Mouse (Mus musculus) left cerebral cortex, adult 9 months (tissue): ENCODE results near the gene Nt5dc3.
A peak's percentile ranks its signal among the peaks of the same experiment; 100 is the strongest.

Experiments used
- DNase-seq, 2 experiments: peaks; one replicate each; pipeline ENCODE4 v3.0.0; 2022; ENCODE audit warnings: low spot score in 2 of 2

Nt5dc3 gene

DNA sequence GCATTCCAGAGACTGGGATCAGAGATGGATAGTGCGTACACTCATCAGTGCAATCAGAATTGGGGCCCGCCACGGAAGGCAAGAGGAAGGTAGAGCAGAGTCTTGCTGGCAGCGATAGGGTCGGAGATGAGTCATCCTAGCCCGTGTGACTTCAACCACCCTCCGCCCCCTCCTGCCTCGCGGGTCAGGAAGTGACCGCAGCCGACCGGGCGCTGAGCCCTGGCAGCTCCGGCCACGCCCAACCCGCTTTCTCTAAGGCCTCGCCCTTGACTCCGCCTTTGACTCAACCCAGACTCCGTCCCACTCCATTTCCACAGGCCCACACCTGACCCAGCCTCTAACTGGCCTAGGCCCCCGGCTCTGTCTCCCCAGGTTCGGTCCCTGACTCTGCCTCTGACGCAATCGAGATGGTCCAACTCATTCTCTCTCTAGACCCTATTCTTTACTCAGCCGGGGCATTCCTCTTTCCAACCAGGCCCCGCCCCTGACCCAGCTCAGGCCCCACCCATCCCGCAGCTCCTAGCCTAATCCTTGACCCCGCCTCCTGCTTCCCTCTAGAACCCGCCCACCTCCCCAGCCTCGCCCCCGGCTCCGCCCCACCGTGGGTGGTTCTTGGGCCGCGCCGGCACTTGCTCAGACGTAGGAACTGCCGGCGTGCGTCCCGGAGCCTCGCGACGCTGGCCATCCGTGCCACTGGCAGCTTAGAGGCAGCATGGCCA, at the start of gene Nt5dc3:
Gene Nt5dc3, plus strand, starts transcription at position 608 of the 719 bp plus-strand sequence.
- DNase-seq = peak; percentile 87 to 92

DNA sequence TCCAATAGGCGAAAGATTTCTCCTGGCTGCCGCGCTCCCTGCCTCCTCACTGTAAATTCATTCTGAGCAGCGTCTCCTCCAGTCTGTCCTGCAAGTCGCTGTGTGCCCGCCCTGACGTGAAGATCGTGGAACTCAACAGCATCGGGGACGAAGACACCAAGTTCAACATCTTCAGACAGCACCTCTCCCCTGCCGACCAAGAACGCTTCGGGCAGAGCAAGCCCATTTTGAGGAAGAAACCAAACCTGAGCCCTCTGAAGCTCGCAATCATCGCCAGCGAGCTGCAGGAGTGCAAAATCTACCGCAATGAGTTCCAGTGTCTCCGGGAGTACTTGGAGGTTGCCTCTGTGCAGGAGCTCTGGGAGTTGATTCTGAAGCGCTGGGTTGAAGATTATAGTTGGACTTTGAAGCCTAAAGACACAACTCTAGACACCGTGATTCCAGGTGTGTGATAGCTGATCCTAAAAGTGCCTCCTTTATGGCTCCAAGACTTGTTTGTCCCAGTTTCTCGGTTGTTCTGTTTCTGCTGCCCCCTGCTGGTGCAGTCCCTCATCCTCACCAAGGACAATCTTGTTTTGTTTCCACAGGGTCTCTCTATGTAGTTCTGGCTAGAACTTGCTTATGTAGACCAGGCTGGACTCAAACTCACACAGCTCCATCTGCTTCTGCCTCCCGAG, 47.8 kb upstream of the Nt5dc3 start:
- peak in 1 of 2 experiments; percentile 90 for DNase-seq

- DNase-seq = no peak
Measured at GRCm38 (mm10) chr10:86731500-86731863, 47.3 kb upstream of the Nt5dc3 start.

DNA sequence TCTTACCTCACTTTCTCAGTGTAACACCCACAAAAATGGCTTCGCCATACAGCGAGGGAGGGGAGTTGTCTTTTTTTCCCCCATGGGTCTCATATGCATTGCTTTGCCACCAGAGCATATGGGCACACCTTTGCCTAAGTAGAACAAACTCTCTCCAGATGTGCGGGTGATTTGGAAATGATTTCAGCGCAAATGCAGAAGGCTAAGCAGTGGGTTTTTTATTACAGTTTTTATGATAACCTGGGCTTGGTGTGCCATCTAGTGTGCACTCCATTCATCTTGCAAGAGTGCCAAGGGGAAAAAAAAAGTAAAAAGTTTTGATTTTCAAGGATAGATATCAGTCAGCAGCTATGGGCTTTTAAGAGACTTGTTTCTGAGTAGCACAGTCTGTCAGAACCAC, 43.8 kb upstream of the Nt5dc3 start:
- no peak for DNase-seq

- DNase-seq = no peak
Measured at GRCm38 (mm10) chr10:86742918-86743317, 35.9 kb upstream of the Nt5dc3 start.

- no peak for DNase-seq
Measured at GRCm38 (mm10) chr10:86744306-86744705, 34.5 kb upstream of the Nt5dc3 start.

GRCm38 (mm10) chr10:86755816-86756502, 22.8 kb upstream of the Nt5dc3 start:
- no peak for DNase-seq

DNA sequence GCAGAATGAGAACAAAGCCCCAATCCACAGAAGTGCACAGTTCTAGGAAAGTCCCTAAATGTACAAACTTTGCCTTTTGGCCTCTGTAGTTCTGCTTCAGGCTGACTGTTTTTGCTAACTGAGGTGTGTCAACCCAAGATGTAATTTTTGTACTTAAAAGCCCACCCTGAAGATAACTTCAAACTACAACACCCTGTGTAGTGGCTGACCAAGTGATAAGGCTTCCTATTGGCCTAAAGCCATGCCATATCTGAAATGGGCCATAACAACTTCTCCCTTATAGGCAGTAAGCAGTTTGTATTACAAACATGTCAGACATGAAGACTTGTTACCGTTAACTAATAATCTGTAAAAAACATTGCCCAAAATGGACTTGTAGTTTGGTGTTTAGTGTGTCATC, 21.1 kb upstream of the Nt5dc3 start:
- no peak for DNase-seq

DNA sequence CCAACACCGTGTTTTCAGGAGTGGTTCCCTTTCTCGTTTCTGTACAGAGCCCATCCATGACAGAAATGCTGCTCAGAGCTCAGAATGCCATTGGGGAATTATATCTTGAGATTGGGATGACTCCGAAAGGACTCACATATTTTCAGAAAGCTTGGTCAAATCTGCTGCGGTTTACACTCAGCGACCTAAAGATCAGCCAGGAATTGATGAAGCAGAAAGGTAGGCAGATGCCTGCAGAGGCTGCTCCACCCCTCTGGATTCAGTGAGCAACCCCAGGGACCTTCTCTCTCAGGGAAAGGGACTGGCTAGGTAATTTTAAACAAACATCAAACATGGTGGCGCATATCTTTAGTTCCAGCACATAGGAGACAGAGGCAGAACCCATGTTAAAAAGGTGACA, 20.6 kb upstream of the Nt5dc3 start:
- no peak for DNase-seq

DNA sequence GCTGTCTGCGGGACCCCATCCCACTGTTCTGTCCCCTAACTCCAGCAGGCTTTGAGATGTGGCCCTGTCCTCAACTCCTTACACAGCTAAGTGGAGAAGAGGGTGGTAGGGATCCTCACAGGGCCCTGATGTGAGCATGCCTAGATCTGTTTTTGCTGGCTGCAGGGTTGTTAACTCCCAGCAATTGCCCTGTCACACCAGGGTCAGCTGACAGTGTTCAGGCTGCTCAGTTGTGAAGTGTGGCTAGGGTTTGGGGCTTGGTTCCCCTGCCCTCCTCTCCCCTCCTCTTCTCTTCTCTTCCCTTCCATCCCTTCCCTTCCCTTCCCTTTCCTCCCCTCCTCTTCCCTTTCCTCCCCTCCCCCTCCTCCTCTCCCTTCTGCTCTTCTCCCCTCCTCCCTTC, 17.6 kb upstream of the Nt5dc3 start:
- DNase-seq = no peak

DNA sequence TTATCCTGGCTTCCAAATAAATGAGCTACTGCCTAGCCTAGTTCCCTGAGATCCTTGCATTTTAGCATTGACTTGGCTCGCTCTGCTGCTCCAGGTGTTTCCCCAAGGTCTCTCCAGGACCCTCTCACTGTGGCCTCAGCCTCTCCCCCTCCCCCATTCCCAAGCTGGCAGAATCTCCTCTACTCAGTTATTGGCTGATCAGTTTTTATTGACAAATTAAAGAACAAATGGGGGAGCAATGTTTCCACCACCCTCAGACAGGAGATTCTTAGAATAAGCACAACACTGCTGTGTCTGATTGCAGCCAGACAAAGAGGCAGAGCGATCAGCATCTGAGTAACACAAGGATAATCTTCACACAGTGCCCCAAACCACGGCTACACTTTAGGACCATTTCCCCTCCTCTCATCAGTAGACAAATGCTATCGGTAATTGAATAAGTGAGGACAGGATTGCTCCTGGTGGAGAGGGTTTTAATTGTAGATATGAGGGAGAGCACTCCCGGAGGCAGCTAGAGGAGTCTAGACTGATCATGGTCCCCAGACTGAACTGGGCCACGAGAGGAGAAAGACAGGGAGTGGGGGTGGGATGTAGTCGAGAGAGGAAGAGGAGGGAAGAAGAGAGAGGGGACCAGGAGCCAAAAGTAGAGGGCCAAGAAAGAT, 17.0 kb upstream of the Nt5dc3 start:
- DNase-seq = no peak

DNA sequence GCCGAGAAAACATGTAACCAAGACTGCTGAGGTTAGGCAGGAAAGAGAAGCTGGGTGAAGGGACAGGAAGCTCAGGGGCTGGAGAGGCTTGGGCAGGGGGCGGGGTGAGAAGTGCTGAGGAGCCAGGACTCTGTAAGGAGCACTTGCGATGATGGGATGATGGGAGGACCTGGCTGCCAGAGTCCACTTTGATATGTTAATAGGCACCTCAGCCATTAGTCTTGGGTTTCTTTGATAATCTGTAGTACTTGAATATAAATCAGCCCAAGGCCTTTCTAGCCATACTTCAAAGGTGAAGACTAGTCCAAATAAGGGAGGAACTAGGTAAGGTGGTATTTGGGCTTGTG, 16.4 kb upstream of the Nt5dc3 start:
- DNase-seq = no peak

GRCm38 (mm10) chr10:86763672-86764071, 15.1 kb upstream of the Nt5dc3 start, which contains the start of gene Gm49358:
Gm49358 (plus strand) TSS chr10:86763972.
- DNase-seq = no peak

DNA sequence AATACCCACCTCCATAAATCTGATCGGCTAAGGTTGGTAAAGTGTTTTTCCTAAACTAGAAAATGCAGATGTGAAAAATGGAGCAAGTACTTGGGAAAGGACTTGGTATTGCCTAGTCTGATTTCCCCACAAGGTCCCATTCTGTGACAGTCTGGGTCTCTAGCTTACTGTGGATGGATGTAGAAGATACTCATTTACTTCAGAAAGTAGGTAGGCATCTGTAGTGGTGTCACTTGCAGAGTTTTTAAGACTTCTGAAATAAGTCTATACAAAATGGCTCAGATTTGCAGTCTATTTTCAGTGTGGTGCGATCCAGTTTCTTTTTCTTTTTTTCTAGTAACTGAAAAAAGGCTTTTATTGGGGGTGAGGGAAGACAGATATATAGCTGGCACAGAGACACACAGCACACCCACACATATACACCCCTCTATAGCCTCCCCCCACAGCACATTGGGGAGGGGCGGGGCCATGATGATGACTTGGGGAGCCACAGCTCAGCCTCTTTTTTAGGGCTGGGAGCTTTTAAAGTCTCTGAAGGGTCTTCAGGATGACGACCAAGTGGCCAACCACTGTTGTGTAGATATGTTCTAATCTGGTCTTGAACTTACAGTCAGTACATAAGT, 13.3 kb upstream of the Nt5dc3 start:
- no peak for DNase-seq

DNA sequence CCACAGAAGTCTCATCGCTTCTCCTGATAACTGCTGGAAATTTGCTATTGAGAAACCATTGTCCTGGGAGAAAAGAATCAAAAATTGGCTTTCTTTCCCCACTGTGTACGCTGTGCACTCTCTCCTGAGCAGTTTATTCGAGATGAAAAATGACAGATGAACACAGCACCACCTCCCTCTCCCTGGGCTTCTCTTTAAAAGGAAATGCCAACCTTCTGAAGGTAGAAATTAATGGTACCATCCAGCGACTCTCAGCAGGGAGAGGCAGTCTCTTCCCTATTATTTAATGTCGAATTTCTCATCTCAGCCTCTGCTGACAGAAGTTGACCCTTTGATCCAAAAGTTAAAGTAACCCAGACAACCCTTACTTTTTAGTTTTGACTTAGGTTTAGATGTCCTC, 9.6 kb upstream of the Nt5dc3 start:
- no peak for DNase-seq

- DNase-seq = no peak
Measured at GRCm38 (mm10) chr10:86769797-86770196, 9.0 kb upstream of the Nt5dc3 start.

- DNase-seq = no peak
Measured at GRCm38 (mm10) chr10:86771701-86772100, 7.1 kb upstream of the Nt5dc3 start.

DNA sequence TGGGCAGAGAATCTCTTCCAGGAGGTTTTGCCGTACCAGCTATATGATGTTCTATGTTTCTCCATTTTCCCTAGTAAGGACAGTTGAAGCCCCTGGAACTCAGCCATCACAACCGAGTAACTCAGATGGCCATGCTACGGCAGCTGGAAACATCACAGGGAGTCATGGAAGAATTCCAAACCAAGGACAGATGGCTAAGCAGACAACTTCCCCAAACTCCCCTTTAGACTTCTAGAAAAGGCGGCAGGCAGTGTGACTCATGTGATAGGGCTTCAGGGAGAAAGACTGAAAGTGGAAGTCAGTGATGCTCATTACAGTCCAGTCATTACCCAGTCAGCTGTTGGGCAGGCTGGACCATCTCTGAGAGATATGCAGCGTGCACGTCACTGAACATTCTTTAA, 6.6 kb upstream of the Nt5dc3 start:
- DNase-seq = peak in 1 of 2 experiments; percentile 33

DNA sequence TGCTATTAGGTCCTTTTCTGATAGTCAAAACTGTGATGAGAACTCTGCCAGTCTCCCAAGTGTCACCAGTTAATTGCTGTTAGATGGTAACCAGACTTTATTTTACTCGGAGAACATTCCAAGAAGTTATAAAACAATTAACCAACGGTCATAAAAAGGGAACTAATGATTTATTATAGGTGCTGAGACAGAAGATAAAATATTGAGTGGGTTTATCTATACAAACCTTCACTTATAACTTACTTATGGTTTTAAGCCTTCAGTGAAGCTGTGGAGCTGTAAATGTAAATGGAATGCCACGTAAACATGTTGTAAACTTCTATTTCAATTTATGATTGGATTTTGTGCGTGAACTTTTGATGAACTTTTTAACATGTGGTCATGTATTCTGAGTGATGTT, 5.4 kb upstream of the Nt5dc3 start:
- no peak for DNase-seq

- no peak for DNase-seq
Measured at GRCm38 (mm10) chr10:86776281-86776680, 2.5 kb upstream of the Nt5dc3 start.

DNA sequence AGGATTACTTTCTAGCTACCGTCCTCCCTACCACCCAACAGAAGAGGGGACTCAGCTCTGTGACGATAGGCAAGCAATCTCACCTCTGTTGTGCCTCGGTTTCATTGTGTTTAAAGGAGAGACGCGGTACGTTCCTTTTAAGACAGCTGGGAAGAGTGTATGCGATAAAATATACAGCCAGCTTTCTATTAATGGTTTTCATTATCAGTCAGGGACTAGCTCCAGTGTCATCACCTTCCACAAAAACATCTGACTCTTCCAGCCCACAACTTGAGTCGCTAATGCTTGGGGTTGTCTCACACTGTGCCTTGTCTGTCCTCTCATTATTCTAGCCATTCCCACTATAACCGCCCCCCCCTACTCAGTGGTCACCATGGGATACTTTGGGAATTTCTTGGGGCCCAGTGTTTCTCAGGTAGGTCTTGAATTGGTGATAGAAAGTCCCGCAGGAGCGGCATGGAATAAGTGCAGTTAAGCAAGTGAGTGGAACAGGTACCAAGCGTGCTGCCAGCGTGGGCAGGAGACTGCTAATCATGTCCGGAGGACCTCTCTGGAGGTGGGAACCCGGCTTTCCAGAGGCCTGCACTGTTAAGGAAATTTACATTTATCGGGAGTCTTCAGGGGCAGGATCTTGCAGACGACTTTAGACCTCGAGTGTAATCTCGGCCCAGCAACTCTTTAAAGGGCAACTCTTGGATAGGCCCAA, 1.0 kb upstream of the Nt5dc3 start:
- no peak for DNase-seq
